Mouse (Mus musculus) bone marrow, adult 2 months (tissue): ENCODE measurements around the gene Pacsin3.

Experiments used
- CTCF ChIP-seq: fragments of 200-500 bp; IDR thresholded peaks from 2 replicates; pipeline ENCODE4 v1.5.1; 2011; ENCODE audit warnings: low read length, control low read depth; ENCODE audit not compliant: control insufficient read depth, insufficient read depth
- POLR2A ChIP-seq: fragments of 200-500 bp; IDR thresholded peaks from 2 replicates; pipeline ENCODE4 v1.6.1; 2011; ENCODE audit warnings: low read depth, mild to moderate bottlenecking, control low read depth, low read length, borderline replicate concordance; ENCODE audit not compliant: control insufficient read depth

GRCm38 (mm10) chr2:91229735-91230134 is 26.0 kb upstream of the Pacsin3 start:
- TF ChIP-seq CTCF (no peak), POLR2A (no peak)
